Mouse (Mus musculus) granulocyte monocyte progenitor cell, adult 5-6 weeks (primary cell): ENCODE measurements around the gene Vip. TPM values are rescaled to one million over a fixed set of nuclear protein-coding genes. Genes with fewer than 3 reads are reported as not detected.

ENCODE experiments used
- ATAC-seq: replicated peaks from 2 replicates; pipeline ENCODE4 v1.8.0; 2016; ENCODE audit warnings: mild to moderate bottlenecking, moderate TSS enrichment, inconsistent platforms; ENCODE audit not compliant: poor library complexity, severe bottlenecking
- total RNA-seq, 2 experiments: library from RNA; stranded (forward) in 1 of 2; stranded (reverse) in 1 of 2; fragments of 200-712, 200-1000 nt in 1 of 2; fragments of >200 nt in 1 of 2; fragmentation: Nextera tagmentation in 1 of 2; gene quantifications; 2 replicates each; pipeline ENCODE4 v1.2.3; 2014 to 2017

Vip gene
- total RNA-seq (2014; fragmentation: Nextera tagmentation) (not detected in 2 replicates), total RNA-seq (2017) (not detected in 2 replicates)

DNA sequence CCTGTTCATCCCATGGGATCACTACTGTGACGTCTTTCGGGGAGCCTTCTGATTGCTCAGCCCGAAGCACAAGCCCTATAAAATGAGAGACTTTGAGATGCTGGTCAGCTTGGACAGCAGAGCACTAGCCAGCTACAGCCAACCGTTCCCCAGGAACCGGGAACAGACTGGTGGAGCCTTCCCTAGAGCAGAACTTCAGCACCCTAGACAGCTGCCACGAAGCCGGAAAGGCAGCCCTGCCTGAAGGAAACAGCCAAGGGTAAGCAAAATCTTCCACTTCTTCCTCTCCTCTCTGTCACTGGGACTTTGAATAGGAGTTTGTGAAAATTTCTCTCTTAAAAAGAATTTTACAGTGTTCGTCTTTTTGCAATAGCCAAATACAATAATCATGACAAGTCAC is at the start of gene Vip:
Gene Vip, plus strand, starts transcription at position 107 of the 400 bp plus-strand sequence.
- peak; percentile 67 for ATAC-seq

DNA sequence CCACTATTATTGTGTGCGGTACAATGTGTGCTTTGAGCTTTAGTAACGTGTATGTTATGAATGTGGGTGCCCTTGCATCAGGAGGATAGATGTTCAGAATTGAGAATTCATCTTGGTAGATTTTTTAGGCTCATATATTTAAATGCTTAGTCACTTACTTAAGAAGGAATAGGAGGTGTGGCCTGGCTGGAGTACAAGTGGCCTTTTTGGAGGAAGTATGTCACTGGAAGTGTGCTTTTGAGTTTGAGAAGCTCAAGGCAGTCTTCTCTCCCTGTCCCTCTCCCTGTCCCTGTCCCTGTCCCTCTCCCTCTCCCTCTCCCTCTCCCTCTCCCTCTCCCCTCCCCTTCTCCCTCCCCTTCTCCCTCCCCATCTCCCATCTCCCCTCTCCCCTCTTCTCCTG is 48.0 kb upstream of the Vip start:
- ATAC-seq = no peak

DNA sequence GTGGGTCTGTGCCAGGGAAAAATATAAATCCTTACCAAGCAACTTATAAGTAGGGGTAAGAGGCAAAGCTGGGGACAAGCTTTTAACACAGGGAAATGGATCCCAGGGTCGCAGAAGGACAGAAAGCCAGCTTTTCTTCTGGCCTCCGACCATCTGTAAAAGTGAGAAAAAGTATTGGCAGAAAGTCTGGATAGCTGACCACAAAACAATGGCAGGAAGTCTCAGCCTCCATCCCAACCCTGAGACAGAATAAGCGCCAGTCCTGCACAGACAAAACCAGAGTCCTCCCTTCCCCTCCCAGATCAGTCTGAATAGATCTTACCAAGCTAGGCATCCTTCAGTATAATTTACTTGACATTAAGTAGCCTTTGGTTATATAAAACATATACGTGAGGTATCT is 47.0 kb upstream of the Vip start:
- ATAC-seq = no peak

DNA sequence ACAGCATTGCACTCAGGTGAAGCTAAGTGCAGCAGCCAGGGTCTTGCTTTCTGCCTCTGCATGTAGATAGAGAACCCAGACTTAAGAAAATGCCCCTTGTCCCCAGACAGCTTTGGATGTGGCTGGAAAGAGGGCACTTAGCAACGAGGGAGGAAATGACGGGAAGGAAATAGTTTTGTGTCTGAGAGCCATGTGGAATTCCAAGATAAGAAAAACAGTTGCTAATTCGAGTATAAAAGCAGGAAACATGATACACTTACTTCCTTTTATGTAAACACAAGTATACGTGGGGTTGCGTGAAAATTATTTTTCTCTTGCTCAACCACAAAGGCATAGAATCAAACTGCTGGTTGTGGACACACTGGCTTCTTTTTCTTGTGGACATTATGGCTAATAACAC is 45.6 kb upstream of the Vip start, which contains the start of gene Myct1:
Gene Myct1, plus strand, starts transcription at position 312 of the 400 bp plus-strand sequence.
- ATAC-seq = peak; percentile 74

DNA sequence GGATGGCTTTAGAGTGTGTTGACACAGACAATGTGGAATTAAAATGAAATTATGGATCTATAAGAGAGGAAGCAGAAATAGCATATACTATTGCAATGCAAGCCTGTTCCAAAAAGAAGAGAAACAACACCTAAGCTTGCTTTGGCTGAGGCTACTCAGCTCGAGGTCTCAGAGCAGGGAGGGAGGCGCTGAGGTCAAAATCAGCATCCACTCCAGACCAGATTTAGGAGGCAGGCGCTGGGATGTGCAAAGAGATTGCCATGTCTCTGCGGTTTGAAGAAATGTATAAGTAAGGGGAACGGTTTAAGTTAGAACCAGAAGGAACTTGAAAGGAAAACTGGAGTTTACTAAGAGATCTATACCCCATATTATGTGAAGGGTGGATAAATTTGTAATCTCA is 44.6 kb upstream of the Vip start:
- peak; percentile 28 for ATAC-seq

DNA sequence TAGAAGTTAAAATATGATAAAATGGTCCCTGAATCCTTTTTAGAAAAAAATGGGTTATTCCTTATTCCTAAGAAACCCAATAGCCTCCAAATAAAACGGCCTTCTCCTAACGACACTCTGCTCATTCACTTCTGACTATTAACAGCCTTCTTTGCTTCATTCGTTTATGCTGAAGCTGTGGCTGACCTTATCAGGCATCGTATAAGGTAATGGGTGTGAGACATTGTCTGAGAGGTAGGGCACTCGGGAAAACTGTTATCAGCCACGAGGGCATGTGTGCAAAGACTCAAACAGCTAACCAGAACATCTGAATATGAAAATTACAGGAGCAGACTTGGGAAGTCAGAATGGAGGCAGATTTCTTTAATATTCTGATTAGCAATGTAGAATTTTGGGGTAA is 42.5 kb upstream of the Vip start:
- ATAC-seq = no peak

DNA sequence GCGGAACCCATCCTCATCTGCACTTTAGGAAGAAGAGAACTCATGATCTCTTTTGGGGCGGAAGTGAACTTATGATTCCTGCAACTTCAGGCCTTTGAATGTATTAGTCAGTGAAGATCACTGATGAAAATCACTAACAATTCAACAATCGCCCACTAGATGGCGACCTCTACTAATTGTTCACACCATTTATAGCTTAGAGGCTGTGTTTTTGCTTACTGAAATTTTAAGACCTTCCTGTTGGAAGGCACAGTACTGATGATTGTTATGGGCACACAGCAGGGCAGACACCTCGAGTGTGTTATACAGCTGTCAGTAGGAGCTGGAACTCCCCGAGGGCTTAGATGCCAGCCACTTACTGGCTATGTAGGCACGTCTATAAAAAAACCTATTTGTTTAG is 38.9 kb upstream of the Vip start:
- ATAC-seq = peak; percentile 83

DNA sequence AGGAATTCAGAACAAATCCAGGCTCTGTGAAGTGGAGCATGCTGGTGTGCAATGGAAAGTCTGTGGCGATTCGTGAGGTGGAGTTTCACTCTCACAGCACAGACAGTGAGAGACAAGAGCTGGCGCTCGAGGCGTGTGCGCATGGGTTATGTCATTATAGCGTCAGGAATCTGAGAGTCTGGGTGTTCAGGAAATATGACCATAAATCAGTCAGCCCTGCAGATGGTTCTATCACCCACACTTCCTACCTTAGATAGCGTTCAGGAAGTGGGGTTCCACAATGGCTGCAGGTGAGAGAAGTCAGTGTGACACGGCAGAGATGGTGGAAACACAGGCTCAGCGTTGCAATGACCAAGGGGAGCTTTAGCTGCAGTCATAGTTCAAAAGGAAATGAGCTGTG is 35.5 kb upstream of the Vip start:
- ATAC-seq = peak; percentile 69

DNA sequence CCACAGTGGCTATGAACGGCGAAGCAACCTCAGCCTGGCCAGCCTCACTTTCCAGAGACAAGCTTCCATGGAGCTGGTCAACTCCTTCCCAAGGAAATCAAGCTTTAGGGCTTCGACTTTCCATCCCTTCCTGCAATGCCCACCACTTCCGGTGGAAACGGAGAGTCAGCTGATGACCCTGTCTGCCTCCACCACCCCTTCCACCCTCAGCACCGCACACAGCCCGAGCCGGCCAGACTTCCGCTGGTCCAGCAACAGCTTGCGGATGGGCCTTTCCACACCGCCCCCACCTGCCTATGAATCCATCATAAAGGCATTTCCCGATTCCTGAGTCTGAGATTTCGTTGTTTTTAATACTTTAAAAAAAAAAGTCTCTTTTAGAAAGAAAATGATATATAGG is 34.6 kb upstream of the Vip start:
- no peak for ATAC-seq

DNA sequence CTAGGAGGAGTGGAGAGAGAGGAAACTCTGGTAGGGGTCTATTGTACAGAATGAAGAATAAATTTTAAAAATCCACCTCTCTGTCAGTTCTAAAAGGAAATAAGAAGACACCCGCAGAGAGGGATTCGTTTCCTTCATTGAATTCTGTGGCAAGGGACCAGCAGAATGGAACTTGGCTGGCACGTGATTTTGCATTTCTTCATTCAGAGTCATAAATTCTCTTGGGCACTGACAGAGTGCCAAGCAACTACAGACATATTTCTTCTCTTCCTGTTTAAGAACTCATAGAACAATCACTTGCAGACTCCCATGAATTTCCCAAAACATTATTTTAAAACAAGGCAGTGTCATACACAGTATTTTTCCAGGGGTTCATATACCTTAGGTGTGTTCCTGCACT is 30.1 kb upstream of the Vip start:
- no peak for ATAC-seq

DNA sequence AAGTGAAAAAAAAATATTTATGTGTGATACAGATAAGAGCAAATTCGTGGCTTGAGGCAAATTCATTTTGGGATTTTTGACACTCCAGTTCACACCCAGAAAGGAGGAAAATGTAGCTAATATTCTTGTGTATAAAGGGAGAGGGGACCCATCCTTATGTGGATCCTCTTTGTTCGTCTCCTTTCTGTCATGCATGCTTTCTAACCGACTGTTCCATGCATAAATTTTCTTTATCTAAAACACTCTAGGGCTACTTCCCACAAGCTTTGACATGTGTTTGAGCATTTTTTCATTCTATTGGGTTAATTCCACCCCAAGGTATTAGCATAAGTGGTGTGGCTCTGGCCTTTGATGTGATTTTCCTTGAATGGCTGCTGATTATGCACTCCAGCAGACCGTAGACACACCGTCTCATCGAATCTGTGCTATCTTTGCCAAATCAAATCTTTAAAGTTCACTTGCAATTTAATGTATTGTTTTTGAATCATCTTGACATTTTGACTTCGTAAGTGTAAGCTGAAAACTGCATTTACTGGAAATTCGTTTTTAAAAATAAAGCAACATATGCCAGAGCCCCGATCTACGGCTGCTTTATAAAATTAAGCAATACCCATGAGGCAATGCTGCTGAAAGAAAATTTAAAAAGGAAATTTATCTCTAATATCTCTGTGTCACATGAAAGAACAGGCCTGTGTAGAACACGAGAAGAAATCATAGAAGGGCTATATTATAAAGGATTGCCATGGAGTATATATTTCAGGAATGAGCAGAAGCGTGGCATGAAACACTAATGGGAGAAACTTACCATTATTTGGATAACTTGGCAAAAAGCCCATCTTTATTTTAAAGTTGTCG is 23.6 kb upstream of the Vip start:
- ATAC-seq = no peak

DNA sequence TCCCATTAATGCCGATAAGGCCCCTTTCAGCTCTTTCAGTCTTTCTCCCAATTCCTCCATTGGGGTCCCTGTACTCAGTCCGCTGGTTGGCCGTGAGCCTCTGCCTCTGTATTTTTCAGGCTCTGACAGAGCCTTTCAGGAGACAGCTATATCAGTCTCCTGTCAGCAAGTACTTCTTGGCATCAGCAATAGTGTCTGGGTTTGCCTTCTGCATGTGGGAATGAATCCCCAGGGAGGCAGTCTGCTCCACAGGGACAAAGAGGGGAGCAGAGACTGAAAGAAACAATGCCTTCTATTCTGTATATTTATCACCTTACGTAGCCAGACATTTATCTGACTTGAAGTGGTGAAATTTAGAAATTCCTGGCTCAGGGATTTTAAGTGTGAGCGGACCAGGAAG is 12.8 kb upstream of the Vip start:
- no peak for ATAC-seq

DNA sequence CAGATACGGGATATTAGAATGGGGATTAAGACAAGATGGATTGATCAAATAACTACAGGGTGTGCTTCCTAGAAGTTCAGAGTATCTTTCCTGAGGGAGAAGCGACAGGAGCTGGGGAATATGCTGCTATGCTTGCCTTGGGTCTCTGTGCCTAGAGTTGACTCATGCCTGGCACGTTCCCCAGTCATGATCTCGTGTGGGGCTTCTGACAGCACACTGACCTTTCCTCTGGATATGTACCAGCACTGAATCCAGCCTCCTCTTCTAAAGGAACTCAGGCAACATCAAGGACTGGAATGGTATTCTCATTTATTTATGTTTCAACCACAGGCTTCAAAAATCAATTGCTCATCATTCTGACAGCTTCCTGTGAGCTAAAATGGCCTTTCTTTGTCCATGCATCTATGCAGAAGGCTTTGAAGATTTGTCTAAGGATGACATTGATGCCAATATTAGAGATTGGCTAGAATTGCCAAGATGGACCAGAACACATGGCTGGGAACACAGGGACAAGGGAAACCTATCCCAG is 5.3 kb upstream of the Vip start:
- no peak for ATAC-seq

DNA sequence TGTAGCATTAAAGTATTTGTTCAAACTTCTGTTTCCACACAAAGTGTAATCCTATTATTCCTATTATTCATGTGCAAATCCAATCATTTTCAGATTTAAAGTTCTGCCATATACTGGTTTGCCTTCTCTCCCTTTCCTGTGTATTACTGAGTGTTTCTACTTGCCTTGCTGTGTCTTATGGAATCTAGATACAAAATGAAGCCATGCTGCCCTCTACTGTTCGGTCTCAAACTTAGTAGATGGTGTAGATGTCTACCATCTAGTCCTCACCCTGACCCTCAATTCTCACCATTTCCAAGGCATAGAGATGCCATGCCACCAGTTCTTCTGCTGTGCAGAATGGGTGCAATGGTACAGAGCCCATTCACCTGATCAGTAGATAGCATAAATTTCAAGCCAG is 4.7 kb upstream of the Vip start:
- peak; percentile 53 for ATAC-seq

DNA sequence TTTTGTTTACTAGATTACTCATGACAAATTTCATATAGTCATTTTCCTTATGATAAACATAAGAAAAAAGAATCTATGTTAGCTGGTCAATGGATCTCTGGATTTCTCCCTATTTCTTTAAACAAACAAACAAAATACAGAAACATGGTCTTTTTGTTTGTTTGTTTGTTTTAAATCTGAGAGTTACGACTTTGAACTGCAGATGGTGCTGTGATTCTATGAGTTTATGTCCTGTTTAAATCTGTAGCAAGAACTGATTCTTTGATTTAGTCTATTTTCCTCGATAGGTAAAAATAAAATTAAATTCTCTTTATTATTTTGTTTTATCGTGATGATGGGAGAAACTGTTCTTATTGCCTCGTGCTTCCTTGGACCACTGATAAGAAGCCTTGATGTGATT is 1.7 kb upstream of the Vip start:
- ATAC-seq = no peak

DNA sequence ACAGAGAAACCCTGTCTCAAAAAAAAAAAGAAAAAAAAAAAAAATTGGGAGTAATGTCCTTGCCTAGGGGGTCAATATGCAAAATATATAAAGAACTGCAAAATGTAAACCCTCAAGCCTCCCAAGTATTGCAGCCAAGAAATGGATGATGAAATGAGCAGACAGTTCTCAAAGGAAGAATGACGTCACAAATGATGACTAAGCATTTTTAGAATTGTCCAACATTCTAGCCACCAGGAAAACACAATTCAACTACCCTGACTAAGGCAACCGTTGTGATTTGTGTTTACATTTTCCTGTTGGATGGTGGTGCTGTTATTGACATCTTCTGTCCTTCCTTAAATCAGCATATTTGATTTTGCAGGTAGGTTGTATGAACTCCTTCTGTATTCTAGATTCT is 42.3 kb downstream of the Vip start:
- ATAC-seq = no peak

DNA sequence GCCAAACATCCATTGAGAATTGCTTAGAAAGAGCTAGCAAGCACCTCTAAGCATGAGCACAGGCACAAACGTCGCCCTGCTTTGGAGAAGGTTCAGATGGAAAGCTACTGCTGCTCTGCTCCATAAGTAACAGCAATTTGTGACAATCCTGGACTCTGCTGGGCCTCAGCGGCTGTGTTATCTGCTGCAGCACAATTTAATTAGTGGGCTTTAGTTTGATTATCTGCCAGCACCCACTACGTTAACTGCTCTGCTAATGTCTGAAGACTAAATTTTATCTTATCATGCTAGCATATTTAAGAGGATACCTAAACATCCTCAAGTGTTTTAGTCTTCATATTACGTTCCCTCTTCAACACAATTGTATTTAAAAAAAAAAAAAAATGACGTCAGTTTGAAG is 46.6 kb downstream of the Vip start:
- ATAC-seq = no peak

DNA sequence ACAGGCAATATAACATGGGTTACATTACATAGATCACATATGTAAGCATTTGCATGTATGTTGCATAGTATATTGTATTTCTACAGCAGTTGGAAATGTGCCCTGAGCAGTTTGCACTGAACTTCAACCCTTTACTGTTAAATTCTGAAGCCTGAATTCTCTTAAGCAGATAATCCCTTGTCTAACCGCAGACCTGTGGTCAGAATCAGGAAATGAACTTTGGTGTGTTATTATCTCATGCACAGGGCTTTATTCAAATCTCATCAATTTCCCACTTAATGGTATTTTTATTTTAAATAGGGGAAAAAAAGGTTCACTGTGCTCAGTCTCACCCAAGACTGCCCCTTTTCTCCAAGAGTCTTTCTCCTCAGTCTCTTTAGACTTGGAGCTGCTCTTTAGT is 55.3 kb downstream of the Vip start:
- ATAC-seq = no peak
